Mouse (Mus musculus) megakaryocyte-erythroid progenitor cell, adult 5 weeks (primary cell): ENCODE data around the gene S1pr2. TPM values are rescaled to one million over a fixed set of nuclear protein-coding genes. Genes with fewer than 3 reads are reported as not detected.

Experiments used
- polyA plus RNA-seq: library from polyadenylated mRNA; stranded (reverse); fragments of >175 nt; gene quantifications from 2 replicates; pipeline ENCODE4 v1.2.3, GENCODE M21; 2012

Gene S1pr2
- polyA plus RNA-seq, result 4.0 and 5.2 TPM in 2 replicates

DNA sequence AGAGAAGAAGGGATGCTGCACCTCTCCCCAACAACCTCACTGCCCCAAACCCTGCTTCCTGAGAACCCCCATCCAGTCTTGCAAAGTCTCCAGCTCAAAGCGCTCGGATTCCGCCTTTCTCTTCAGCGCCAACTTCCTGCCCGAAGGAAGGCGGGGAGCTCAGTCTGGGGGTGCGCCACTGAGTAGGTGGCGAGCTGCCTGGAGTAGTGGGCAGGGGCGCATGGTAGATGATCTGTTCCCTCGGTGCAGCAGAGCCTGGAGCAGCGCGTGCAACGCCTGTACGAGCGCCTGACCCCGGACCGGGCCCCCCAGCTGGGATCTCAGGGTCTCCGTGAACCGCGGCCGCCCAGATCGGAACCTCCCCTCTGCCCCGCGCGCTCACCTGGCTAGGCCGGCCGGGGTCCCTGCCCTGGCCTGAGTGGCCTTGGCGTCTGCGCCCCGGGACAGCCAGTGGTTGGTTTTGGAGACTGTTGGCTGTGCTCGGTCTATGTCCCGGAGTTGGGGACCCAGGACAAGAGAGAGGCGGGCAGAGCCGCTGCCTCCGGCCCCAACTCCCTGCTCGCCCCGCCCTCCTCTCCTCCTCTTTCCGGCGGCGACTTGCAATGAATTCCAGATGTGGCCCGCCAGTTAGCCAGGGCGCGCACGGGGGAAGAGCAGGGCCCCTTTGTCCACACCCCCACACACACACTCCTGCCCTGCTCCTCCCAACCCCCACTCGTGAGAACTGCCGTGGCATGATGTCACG, at the start of gene S1pr2:
S1pr2 (minus strand) TSS at position 566 of the 745 bp plus-strand sequence.

DNA sequence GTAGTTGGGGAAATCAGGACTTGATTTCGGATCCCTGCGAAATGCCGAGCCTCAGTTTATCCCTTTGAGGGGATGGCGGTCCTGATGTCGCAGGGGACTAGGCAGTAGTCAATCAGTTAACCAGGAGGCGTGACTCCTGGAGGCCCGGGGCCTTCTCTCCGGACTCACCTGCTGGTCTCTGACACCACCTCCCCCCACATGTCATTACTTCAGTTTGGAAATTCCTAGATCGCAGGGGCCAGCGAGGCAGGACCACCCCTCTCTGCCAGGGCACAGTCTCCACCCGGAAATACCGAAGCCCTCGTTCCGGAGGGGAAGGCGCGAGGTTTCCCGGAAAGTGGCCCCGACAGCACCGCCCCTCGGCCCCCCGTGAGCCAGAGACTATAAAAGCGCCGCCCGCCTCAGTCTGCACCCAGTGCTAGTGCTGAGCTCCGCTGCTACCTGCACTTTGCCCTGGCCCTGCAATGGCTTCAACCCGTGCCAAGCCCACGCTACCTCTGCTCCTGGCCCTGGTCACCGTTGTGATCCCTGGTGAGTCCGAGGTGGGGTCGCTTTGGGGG, 39.1 kb upstream of the S1pr2 start, which contains the start of gene Icam1:
Icam1 (plus strand) TSS at position 415 of the 560 bp plus-strand sequence.

DNA sequence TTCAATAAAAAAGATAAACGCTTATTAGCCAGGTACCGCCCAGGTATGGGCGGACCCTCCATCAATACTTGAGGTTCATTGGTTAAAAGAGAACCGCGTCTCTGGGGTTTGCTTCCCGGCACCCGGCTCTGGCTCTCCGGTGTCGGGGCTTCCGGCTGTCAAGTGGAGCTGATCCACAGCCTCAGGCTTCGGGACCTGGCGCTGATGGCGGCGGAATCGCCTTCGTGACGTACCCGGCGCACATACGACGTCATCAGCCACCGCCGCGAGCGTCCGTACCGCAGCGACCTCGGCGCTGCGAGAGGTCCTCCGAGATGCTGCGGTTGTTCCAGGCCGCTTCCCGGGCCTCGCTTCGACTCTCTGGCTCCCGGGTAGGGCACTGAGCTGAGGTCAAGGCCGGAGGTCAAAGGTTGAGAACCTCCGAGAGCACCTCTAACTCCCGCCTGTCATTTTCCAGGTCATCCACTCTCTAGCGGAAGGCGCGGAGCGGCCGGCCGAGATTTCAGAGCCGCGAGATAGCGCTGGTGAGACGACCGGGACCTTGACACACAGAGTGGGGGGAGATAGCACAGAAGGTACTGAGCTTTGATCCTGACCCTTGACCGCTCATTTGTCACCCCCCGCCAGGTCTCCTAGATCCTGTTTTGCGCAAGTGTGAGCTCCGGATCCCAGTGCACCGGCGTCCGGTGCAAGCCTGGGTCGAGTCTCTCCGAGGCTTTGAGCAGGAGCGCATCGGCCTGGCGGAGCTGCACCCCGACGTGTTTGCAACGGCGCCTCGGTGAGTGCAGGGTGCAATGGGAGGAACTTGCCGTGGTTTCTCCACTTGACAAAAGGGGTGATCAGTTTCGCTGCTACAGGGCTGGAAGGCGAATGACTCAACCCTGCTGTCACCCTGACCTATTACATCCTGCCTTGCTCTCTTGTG, 26.3 kb upstream of the S1pr2 start, which contains the start of gene Mrpl4:
Mrpl4 (plus strand) TSS at position 112 of the 925 bp plus-strand sequence.

DNA sequence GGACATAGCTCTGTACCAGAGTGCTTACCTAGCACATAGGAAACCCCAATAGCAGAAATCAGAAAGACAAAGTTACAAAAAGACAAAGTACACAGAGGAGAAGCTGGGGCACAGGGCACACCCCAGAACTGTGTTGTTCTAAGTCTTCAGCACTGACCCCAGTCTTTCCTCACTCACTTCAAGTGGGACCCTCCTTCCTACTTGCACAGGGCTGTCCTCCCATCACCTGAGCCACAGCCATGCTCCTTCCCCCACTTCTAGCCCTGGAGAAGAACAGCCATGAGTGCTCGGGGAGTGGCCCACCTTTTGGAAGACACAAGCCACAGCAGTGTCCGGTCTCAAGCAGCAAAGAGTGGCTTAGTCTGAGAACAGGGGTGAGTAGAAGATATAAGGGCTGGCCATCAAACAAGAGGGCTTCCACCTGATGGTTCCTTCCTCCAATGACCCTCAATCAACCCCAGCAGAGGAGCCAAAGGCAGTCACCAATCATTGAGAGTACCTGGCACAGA, 17.1 kb downstream of the S1pr2 start, which contains the start of gene Dnmt1:
Dnmt1 (minus strand) TSS at position 459 of the 509 bp plus-strand sequence.

Other genes starting within 250 kb of the S1pr2 start
- 0.13 TPM in 2 replicates for gene Olfm2, start 230.4 kb downstream of the S1pr2 start, polyA plus RNA-seq
- gene Col5a3, start 161.7 kb downstream of the S1pr2 start, polyA plus RNA-seq, result 0.70 and 2.1 TPM in 2 replicates
- not detected in 2 replicates for gene Rdh8, start 158.3 kb downstream of the S1pr2 start, polyA plus RNA-seq
- gene A230050P20Rik, start 108.1 kb downstream of the S1pr2 start, polyA plus RNA-seq, result 124 and 174 TPM in 2 replicates
- gene Angptl6, start 97.1 kb downstream of the S1pr2 start, polyA plus RNA-seq, result 2.7 and 4.1 TPM in 2 replicates
- 281 and 400 TPM in 2 replicates for gene Ppan, start 88.6 kb downstream of the S1pr2 start, polyA plus RNA-seq
- gene Eif3g, start 78.2 kb downstream of the S1pr2 start, polyA plus RNA-seq, result 554 and 634 TPM in 2 replicates
- gene Dnmt1, start 16.9 kb downstream of the S1pr2 start, polyA plus RNA-seq, result 124 and 137 TPM in 2 replicates
- gene Mrpl4, start 26.0 kb upstream of the S1pr2 start, polyA plus RNA-seq, result 111 and 114 TPM in 2 replicates
- gene Icam1, start 39.2 kb upstream of the S1pr2 start, polyA plus RNA-seq, result 23.4 and 36.2 TPM in 2 replicates
- gene Icam4, start 52.6 kb upstream of the S1pr2 start, polyA plus RNA-seq, result 21.8 and 32.7 TPM in 2 replicates
- 0.32 and 0.57 TPM in 2 replicates for gene Icam5, start 55.3 kb upstream of the S1pr2 start, polyA plus RNA-seq
- 3.1 and 7.5 TPM in 2 replicates for gene Zglp1, start 90.3 kb upstream of the S1pr2 start, polyA plus RNA-seq
- gene Gm49373, start 96.3 kb upstream of the S1pr2 start, polyA plus RNA-seq, result 1.6 and 2.0 TPM in 2 replicates
- gene Fdx1l, start 96.8 kb upstream of the S1pr2 start, polyA plus RNA-seq, result 26.8 and 32.5 TPM in 2 replicates
- 283 and 327 TPM in 2 replicates for gene Gm38431, start 115.2 kb upstream of the S1pr2 start, polyA plus RNA-seq
- gene Raver1, start 115.2 kb upstream of the S1pr2 start, polyA plus RNA-seq, result 94.4 and 110 TPM in 2 replicates
- gene Tyk2, start 154.5 kb upstream of the S1pr2 start, polyA plus RNA-seq, result 36.6 and 36.8 TPM in 2 replicates
- 317 and 381 TPM in 2 replicates for gene Cdc37, start 173.2 kb upstream of the S1pr2 start, polyA plus RNA-seq
- gene Pde4a, start 188.9 kb upstream of the S1pr2 start, polyA plus RNA-seq, result 15.4 and 17.1 TPM in 2 replicates